Mouse (Mus musculus) CH12F3 (cell line): ENCODE measurements around the gene Ankzf1.

Experiments used
- in situ Hi-C: fragments of 300-500 bp; cut with MboI; formaldehyde crosslinking; loops from 2 replicates; pipeline ENCODE4 v1.14.3; 2020; ENCODE audit warnings: low sequenced_read_pairs

The Ankzf1 gene

GRCm38 (mm10) chr1:75187914-75188483, 4.0 kb upstream of the Ankzf1 start:
- in situ Hi-C loops = no loop called here

GRCm38 (mm10) chr1:75190577-75190976, 1.4 kb upstream of the Ankzf1 start:
- in situ Hi-C loops = no loop called here

DNA sequence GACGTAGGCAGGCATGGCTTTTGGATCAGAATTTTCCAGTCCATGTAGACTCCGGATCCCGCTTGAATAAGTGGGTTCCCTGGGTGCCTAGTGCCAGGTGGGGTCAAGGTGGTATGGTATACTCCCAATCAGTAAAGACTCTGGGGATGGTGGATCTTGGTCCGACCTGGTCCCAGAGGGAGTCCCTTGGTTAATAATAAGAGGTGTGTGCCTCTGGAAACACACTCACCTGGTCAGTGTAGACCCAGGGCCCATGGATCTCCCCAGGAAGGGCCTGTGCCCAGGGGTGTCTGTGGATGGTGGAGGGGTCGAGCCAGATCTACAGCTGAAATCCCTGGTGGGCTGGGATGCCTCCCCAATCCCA, 711 bp upstream of the Ankzf1 start:
- in situ Hi-C loops = no loop called here

DNA sequence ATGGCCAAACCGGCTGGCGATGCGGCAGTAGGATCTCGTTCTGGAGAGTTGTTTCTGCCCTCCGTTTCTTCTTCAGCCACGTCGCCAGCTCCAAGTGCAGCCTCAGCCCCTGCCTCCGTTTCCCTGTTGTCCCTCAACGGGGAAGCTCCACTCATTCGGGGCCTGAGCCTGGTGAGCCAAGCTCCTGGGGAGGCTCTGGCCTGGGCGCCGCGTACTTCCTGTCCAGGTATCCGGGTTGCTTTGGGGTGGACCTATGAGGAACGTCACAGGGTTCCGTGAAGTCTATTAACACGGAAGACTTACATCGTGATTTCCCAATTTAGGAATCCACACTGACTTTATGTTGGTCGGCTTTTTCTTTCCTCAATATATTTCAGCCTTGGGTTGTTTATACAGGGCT, 501 bp downstream of the Ankzf1 start:
- in situ Hi-C loops = no loop called here

DNA sequence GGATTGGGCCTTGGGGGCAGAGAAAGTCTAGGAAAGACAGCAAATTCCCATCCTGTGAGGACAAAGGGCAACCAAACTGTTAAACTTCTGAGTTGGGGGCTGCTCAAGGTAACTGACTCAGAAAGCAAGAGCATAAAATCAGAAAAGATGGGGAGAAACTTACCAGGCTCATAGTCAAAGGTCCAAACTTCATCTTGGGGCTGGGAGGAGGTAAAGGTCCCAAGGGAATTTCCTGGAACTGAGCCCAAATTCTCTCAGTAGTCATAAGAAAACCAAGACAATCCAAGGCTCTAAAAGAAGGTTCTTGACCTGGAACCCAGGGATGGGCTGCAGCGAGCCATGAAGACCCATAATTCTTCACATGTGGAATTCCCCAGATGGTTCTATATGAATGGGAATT, 9.3 kb downstream of the Ankzf1 start:
- in situ Hi-C loops = no loop called here

- in situ Hi-C loops = no loop called here
These were observed 17.2 kb downstream of the Ankzf1 start for GRCm38 (mm10) chr1:75208967-75209678.

DNA sequence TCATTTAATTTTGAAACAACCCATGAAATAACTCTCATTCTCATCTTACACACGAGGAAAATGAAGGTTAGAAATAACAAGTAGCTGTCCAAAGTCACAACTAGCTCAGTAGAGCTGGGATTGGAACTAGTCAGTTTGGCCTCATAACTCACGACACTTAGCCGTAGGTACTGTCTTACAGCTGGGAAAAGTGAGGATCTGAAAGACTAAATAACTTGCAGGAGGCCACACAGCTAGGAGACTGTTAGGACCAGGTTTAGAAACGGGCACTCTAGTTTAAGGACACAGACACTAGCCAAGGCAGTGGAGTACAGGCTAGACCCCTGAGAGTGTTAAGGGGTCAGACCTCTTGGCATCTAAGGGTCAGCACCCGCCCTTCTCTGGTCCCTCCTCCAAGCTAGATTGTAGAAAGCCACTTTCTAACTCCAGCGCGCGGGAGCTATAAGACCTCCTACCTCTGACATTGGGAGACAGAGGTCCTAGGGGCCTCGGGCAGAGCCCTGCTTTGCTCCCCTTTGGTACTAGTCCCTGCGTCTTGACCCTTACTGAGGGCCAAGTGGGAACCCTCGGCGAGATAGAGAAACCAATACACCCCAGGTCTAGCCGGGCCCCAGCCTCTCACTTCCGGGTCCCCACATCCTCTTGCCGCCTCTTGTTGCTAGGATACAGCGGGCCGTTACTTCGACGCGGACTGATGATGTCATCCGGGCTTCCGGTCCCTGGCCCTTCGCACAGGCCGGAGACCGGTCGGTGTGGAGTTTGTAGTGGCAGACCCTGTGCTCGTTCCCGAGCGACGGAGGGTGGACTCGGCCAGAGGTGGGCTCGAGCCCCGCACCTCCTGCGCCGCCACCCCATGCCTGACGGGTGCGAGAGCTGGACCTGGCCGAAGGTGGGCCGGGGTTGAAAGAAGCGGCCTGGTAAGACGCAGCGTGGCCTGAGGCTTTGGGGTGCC, 18.5 kb downstream of the Ankzf1 start, which contains the start of the genes Glb1l and Stk16:
Gene Glb1l (minus strand): TSS at position 678 of the 952 bp plus-strand sequence.
Gene Stk16 (plus strand): TSS at position 703 of the 952 bp plus-strand sequence.
- in situ Hi-C loops = no loop called here

- in situ Hi-C loops = no loop called here
These were observed 19.3 kb downstream of the Ankzf1 start for GRCm38 (mm10) chr1:75211141-75211708.

DNA sequence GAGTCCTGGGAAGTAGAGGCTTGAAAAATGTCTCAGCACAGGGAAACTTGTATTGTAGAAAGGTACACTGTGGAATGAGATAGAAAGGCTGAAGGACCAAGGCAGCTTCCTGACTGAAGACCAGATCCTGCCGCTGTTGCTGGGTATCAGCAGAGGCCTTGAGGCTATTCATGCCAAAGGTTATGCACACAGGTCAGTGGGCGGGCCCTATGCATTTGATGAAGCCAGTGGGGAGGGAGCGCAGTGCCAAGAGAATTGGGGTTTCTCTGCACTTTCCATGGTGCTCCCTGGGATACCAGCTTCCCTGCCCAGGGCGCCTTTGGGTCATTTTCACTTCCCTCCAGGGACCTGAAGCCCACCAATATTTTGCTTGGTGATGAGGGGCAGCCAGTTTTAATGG, 20.6 kb downstream of the Ankzf1 start:
- in situ Hi-C loops = no loop called here

GRCm38 (mm10) chr1:75213096-75213495, 21.1 kb downstream of the Ankzf1 start:
- in situ Hi-C loops = no loop called here

- in situ Hi-C loops = no loop called here
These were observed 22.5 kb downstream of the Ankzf1 start for GRCm38 (mm10) chr1:75214442-75214841.

- in situ Hi-C loops = no loop called here
These were observed 22.9 kb downstream of the Ankzf1 start for GRCm38 (mm10) chr1:75214886-75215285.

DNA sequence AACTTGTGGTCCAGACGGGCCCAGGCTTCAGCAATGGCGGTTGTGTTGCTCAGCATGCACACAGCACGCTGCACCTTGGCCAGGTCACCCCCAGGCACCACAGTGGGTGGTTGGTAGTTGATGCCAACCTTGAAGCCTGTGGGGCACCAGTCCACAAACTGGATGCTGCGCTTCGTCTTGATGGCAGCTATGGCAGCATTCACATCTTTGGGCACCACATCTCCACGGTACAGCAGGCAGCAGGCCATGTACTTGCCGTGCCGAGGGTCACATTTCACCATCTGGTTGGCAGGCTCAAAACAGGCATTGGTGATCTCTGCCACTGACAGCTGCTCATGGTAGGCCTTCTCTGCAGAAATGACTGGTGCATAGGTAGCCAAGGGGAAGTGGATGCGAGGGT, 23.8 kb downstream of the Ankzf1 start:
- in situ Hi-C loops = no loop called here

- in situ Hi-C loops = no loop called here
These were observed 25.0 kb downstream of the Ankzf1 start for GRCm38 (mm10) chr1:75216797-75217585.

GRCm38 (mm10) chr1:75217893-75218226, 25.9 kb downstream of the Ankzf1 start:
- in situ Hi-C loops = no loop called here

DNA sequence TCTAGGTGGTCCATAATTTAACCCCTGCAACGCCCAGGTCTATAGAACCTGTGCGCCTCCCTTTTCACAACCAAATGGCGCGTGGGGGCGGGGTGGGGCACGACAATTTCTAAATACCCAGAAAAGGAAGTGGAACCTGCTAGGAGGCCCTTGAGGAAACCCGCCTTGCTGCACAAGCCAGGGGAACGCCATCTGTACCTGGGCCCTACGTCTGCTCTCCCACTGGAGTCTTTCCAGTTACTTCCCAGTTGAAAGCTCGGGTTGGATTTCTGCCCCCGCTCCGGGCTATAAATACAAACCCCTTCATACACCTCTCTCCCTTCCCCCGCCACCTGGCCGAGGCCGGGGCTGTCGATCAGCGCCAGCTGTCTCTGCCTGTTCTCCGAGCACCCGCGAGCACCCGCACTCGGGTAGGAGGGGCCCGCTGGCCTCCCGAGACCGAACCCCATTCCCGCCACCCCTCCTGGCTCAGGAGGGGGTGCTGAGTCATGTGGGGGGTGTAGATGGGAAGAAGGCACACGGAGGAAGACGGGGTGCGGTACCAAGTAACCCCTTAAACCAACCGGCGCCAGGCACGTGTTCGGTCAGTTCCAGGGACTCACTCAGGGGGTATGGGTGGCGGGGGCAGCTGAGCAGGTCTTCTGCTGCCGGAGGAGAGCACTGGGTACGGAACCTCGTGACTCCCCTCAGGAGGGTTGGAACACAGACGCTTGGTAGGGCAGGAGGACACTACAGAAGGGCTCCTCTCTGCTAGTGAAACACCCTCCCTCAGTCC, 26.5 kb downstream of the Ankzf1 start:
- in situ Hi-C loops = no loop called here

DNA sequence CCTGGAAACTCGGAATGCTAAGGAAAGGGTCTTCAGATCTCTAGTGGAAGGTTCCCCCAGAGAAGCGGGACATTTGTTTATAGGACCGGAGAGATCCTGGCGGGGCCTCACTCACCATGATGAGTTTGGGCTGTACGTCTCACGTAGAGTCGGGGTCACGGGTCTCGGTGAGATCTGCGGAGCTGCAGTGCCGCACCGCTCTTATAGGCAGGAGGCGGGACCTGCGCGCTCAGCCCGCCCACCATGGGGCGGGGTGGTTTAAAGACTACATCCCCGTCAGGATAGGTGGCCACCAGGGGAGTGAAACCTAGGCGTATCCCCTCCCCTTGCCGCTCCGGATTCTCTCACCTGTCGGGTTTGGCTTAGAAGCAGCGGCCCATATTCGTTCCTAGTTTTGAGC, 27.1 kb downstream of the Ankzf1 start:
- in situ Hi-C loops = no loop called here

DNA sequence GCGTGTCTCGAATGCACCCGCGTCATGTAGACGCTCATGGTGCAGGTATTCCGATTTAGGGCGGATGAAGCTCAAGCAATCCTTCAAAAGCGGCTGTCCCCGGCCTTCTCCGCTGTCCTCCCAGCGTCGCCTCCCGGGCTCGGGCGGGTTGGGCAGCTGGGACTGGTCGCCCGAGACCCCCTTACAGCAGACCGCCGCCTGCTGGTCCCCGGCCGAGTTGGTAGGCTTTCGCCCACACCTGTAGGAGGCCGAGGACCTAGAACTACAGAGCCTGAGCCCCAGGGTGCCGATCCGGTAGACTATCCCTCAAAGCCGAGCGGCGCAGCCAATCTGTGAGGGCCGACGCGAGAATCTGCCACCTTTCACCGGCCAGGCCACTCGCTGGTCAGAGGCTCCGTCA, 27.6 kb downstream of the Ankzf1 start, which contains the start of gene Tuba4a:
Gene Tuba4a (minus strand): TSS at position 335 of the 400 bp plus-strand sequence.
- in situ Hi-C loops = no loop called here

DNA sequence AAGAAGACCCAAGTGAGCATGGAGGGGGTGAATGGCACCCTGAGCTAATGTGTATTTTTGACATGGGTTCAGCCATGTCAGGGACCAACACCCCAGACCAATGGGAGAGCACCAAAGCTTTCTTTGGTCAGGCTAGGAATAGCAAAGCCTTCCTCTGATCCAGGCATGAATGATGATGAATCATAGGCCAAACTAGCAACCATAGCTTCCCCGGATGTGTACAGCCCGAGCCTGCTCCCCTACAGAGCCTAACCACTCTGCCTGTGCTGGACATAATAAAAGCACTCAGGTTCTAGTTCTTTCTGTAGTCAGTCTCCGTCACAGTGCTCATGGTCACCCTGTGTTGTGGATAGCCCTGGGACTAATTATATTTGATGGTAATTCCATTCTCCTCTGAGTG, 29.6 kb downstream of the Ankzf1 start:
- in situ Hi-C loops = no loop called here

- in situ Hi-C loops = no loop called here
These were observed 31.0 kb downstream of the Ankzf1 start for GRCm38 (mm10) chr1:75222926-75223325.
